ENCODE assay signal across 29 mouse cellular contexts in the genomic region with DNA sequence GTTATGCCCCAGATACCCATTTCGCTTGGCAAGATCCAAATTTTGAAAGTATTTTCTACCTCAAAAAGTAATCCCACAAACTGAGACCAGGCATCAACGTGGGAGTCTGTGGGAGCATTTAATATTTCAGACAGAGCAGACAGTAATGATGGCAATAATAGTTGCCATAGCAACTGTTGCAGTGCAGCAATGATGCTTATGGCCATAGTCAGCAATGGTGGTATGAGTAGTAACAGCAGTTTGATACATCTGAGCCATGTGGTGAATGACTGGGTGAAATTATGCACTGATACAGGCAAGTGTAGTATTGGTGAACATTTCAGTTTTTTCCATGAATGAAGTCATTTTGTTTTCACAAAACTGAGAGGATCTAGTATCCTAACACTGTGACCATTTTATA.
DNase-seq lines count a peak whose midpoint lies in the region; ATAC-seq and TF ChIP-seq lines count a peak whose summit lies in the region.
"Had no signal": no experiment of that assay in that cellular context is flagged by ENCODE, and none has a peak within 500 bp of the region (broad histone marks: within the 10 kb centered on the region; RNA-seq: fewer than 3 reads in every experiment).

No protein-coding gene starts in this region.

- H3K9me3 ChIP-seq in forebrain, embryonic 16.5 days (ENCODE audit: control insufficient read depth, low read length), result no peaks in the 10 kb centered on the region
- no peaks in the 10 kb centered on the region for H3K9me3 ChIP-seq in forebrain, embryonic 14.5 days (replicated peaks; ENCODE audit: control insufficient read depth, low read length)
- H3K9me3 ChIP-seq in hindbrain, embryonic 15.5 days, result no peaks in the 10 kb centered on the region
- H3K9me3 ChIP-seq in hindbrain, embryonic 12.5 days (replicated peaks), result no peaks in the 10 kb centered on the region
- no peaks in the 10 kb centered on the region for H3K9me3 ChIP-seq in hindbrain, postnatal 0 days (ENCODE audit: low read length)
- H3K9me3 ChIP-seq in hindbrain, embryonic 11.5 days (ENCODE audit: control insufficient read depth, low read length), result no peaks in the 10 kb centered on the region
- no peaks in the 10 kb centered on the region for H3K9me3 ChIP-seq in neural tube, embryonic 15.5 days (replicated peaks)
- H3K9me3 ChIP-seq: embryonic facial prominence, embryonic 15.5 days; forebrain, embryonic 10.5 days; forebrain, embryonic 12.5 days; G1E had no signal

- WGBS in forebrain, embryonic 16.5 days, result 82% methylated on average over 2 of the region's 2 CpGs
- WGBS in forebrain, embryonic 14.5 days, result 89% methylated on average over 2 of the region's 2 CpGs
- 73% methylated on average over 2 of the region's 2 CpGs for WGBS in hindbrain, embryonic 15.5 days
- 87% methylated on average over 2 of the region's 2 CpGs for WGBS in hindbrain, embryonic 12.5 days
- whole genome bisulfite sequencing in hindbrain, postnatal 0 days, result 76% methylated on average over 2 of the region's 2 CpGs
- WGBS in hindbrain, embryonic 11.5 days, result 88% methylated on average over 2 of the region's 2 CpGs
- WGBS in neural tube, embryonic 15.5 days, result 72% methylated on average over 2 of the region's 2 CpGs

- no peak overlapping the region for H3K4me2 ChIP-seq in forebrain, embryonic 16.5 days (ENCODE audit: low read length)
- H3K4me2 ChIP-seq in forebrain, embryonic 14.5 days (ENCODE audit: low read length), result no peak overlapping the region
- H3K4me2 ChIP-seq in hindbrain, embryonic 15.5 days, result no peak overlapping the region
- H3K4me2 ChIP-seq in hindbrain, embryonic 12.5 days (replicated peaks), result no peak overlapping the region
- H3K4me2 ChIP-seq in hindbrain, postnatal 0 days (ENCODE audit: low read depth, low read length), result no peak overlapping the region
- H3K4me2 ChIP-seq in hindbrain, embryonic 11.5 days (replicated peaks; ENCODE audit: low read depth, low read length), result no peak overlapping the region
- no peak overlapping the region for H3K4me2 ChIP-seq in neural tube, embryonic 15.5 days
- H3K4me2 ChIP-seq: embryonic facial prominence, embryonic 13.5 days; embryonic facial prominence, embryonic 15.5 days; forebrain, embryonic 12.5 days had no signal

- no peak overlapping the region for H3K27ac ChIP-seq in forebrain, embryonic 16.5 days (ENCODE audit: low read length)
- H3K27ac ChIP-seq in forebrain, embryonic 14.5 days (ENCODE audit: low read depth, low read length), result no peak overlapping the region
- H3K27ac ChIP-seq in hindbrain, embryonic 15.5 days (replicated peaks), result no peak overlapping the region
- H3K27ac ChIP-seq in hindbrain, embryonic 12.5 days, result no peak overlapping the region
- H3K27ac ChIP-seq in hindbrain, postnatal 0 days, result no peak overlapping the region
- no peak overlapping the region for H3K27ac ChIP-seq in hindbrain, embryonic 11.5 days (ENCODE audit: low read depth, low read length)
- H3K27ac ChIP-seq in neural tube, embryonic 15.5 days (replicated peaks), result no peak overlapping the region
- H3K27ac ChIP-seq: embryonic facial prominence, embryonic 13.5 days; embryonic facial prominence, embryonic 15.5 days; forebrain, embryonic 10.5 days; forebrain, embryonic 12.5 days had no signal

- no peaks in the 10 kb centered on the region for H3K36me3 ChIP-seq in forebrain, embryonic 16.5 days (ENCODE audit: control insufficient read depth, insufficient read depth)
- H3K36me3 ChIP-seq in forebrain, embryonic 14.5 days (ENCODE audit: control insufficient read depth, insufficient read depth, low read length), result no peaks in the 10 kb centered on the region
- no peaks in the 10 kb centered on the region for H3K36me3 ChIP-seq in hindbrain, embryonic 15.5 days
- no peaks in the 10 kb centered on the region for H3K36me3 ChIP-seq in hindbrain, embryonic 12.5 days
- H3K36me3 ChIP-seq in hindbrain, postnatal 0 days (ENCODE audit: insufficient read depth, low read length), result no peaks in the 10 kb centered on the region
- no peaks in the 10 kb centered on the region for H3K36me3 ChIP-seq in hindbrain, embryonic 11.5 days (ENCODE audit: control insufficient read depth, insufficient read depth, low read length)
- no peaks in the 10 kb centered on the region for H3K36me3 ChIP-seq in neural tube, embryonic 15.5 days
- H3K36me3 ChIP-seq: embryonic facial prominence, embryonic 13.5 days; embryonic facial prominence, embryonic 15.5 days; forebrain, embryonic 10.5 days; forebrain, embryonic 12.5 days; G1E had no signal

- TF ChIP-seq CTCF in hindbrain, postnatal 0 days (IDR thresholded peaks at IDR 0.05; ENCODE audit: low read depth), result no peak

- no peak overlapping the region for H3K4me3 ChIP-seq in forebrain, embryonic 16.5 days (replicated peaks; ENCODE audit: low read length)
- no peak overlapping the region for H3K4me3 ChIP-seq in forebrain, embryonic 14.5 days (ENCODE audit: low read depth, low read length)
- H3K4me3 ChIP-seq in hindbrain, embryonic 15.5 days, result no peak overlapping the region
- no peak overlapping the region for H3K4me3 ChIP-seq in hindbrain, embryonic 12.5 days
- no peak overlapping the region for H3K4me3 ChIP-seq in hindbrain, postnatal 0 days (ENCODE audit: low read length)
- no peak overlapping the region for H3K4me3 ChIP-seq in hindbrain, embryonic 11.5 days (ENCODE audit: low read depth, low read length)
- no peak overlapping the region for H3K4me3 ChIP-seq in neural tube, embryonic 15.5 days (replicated peaks)
- H3K4me3 ChIP-seq: embryonic facial prominence, embryonic 13.5 days; embryonic facial prominence, embryonic 15.5 days; erythroblast, embryonic 14.5 days; forebrain, embryonic 10.5 days; forebrain, embryonic 12.5 days had no signal

- ATAC-seq in forebrain, embryonic 16.5 days, result peak; percentile 55; the same call in 1 of the 2 replicates
- ATAC-seq in forebrain, embryonic 14.5 days, result no peak
- peak; percentile 66; the same call in 1 of the 2 replicates for ATAC-seq in hindbrain, embryonic 15.5 days (ENCODE audit: low FRiP score, low read depth)
- no peak for ATAC-seq in hindbrain, embryonic 12.5 days (ENCODE audit: low FRiP score)
- ATAC-seq in hindbrain, postnatal 0 days, result no peak
- ATAC-seq in hindbrain, embryonic 11.5 days (ENCODE audit: low FRiP score), result no peak
- ATAC-seq in neural tube, embryonic 15.5 days (ENCODE audit: low FRiP score), result peak; percentile 57; the same call in 1 of the 2 replicates
- ATAC-seq: activated CD4-positive, CD25-positive, alpha-beta regulatory T cell, adult 4 months; CD4-positive, CD25-positive, alpha-beta regulatory T cell, adult 4 months; Patski had no signal

- H3K9ac ChIP-seq in forebrain, embryonic 16.5 days (replicated peaks; ENCODE audit: low read depth, low read length), result no peak overlapping the region
- H3K9ac ChIP-seq in forebrain, embryonic 14.5 days (ENCODE audit: low read length), result no peak overlapping the region
- no peak overlapping the region for H3K9ac ChIP-seq in hindbrain, embryonic 15.5 days
- no peak overlapping the region for H3K9ac ChIP-seq in hindbrain, embryonic 12.5 days
- H3K9ac ChIP-seq in hindbrain, postnatal 0 days (replicated peaks; ENCODE audit: low read length), result no peak overlapping the region
- H3K9ac ChIP-seq in hindbrain, embryonic 11.5 days (ENCODE audit: low read depth, low read length), result no peak overlapping the region
- H3K9ac ChIP-seq in neural tube, embryonic 15.5 days (replicated peaks), result no peak overlapping the region
- H3K9ac ChIP-seq: embryonic facial prominence, embryonic 13.5 days; embryonic facial prominence, embryonic 15.5 days; forebrain, embryonic 12.5 days had no signal

- no peak for DNase-seq in forebrain, embryonic 14.5 days (ENCODE audit: low spot score)
- peak; percentile 40 for DNase-seq in hindbrain, postnatal 0 days (ENCODE audit: low spot score)
- DNase-seq in hindbrain, embryonic 11.5 days (ENCODE audit: low spot score), result no peak
- DNase-seq in neural tube, embryonic 10.5 days (ENCODE audit: extremely low spot score, low spot score), result no peak
- DNase-seq: adrenal gland, adult 8-10 months; adrenal gland, postnatal 14 days; adrenal gland, postnatal 36 days; B cell, adult 2 months; cerebellum, adult 11 months; cerebellum, adult 18-20 months; cerebellum, adult 8-10 months; cerebellum, adult 9-11 months; cerebellum, postnatal 14 days; cerebellum, postnatal 36 days; embryo, embryonic 11 days had no signal

- H3K4me1 ChIP-seq in forebrain, embryonic 16.5 days (replicated peaks; ENCODE audit: control insufficient read depth, insufficient read depth, low read length), result no peaks in the 10 kb centered on the region
- no peaks in the 10 kb centered on the region for H3K4me1 ChIP-seq in forebrain, embryonic 14.5 days (ENCODE audit: control insufficient read depth, insufficient read depth, low read length)
- no peaks in the 10 kb centered on the region for H3K4me1 ChIP-seq in hindbrain, embryonic 15.5 days (replicated peaks)
- no peaks in the 10 kb centered on the region for H3K4me1 ChIP-seq in hindbrain, embryonic 12.5 days
- H3K4me1 ChIP-seq in hindbrain, postnatal 0 days (ENCODE audit: insufficient read depth, low read length), result no peaks in the 10 kb centered on the region
- H3K4me1 ChIP-seq in hindbrain, embryonic 11.5 days (replicated peaks; ENCODE audit: control insufficient read depth, insufficient read depth, low read length), result no peaks in the 10 kb centered on the region
- no peaks in the 10 kb centered on the region for H3K4me1 ChIP-seq in neural tube, embryonic 15.5 days
- H3K4me1 ChIP-seq: embryonic facial prominence, embryonic 13.5 days; embryonic facial prominence, embryonic 15.5 days; forebrain, embryonic 10.5 days; forebrain, embryonic 12.5 days had no signal

- H3K27me3 ChIP-seq in forebrain, embryonic 16.5 days (replicated peaks; ENCODE audit: control insufficient read depth, insufficient read depth, low read length), result no peaks in the 10 kb centered on the region
- no peaks in the 10 kb centered on the region for H3K27me3 ChIP-seq in forebrain, embryonic 14.5 days (replicated peaks; ENCODE audit: control insufficient read depth, insufficient read depth, low read length)
- no peaks in the 10 kb centered on the region for H3K27me3 ChIP-seq in hindbrain, embryonic 15.5 days
- H3K27me3 ChIP-seq in hindbrain, embryonic 12.5 days, result no peaks in the 10 kb centered on the region
- H3K27me3 ChIP-seq in hindbrain, postnatal 0 days (ENCODE audit: insufficient read depth, low read length), result no peaks in the 10 kb centered on the region
- no peaks in the 10 kb centered on the region for H3K27me3 ChIP-seq in hindbrain, embryonic 11.5 days (ENCODE audit: control insufficient read depth, insufficient read depth, low read length)
- no peaks in the 10 kb centered on the region for H3K27me3 ChIP-seq in neural tube, embryonic 15.5 days (replicated peaks)
- H3K27me3 ChIP-seq: CH12.LX; embryonic facial prominence, embryonic 13.5 days; embryonic facial prominence, embryonic 15.5 days; forebrain, embryonic 12.5 days; Patski had no signal

Comparison
In these comparisons a context has a peak if more than half of its experiments do, and no peak if none do; other contexts are left out.
1. ATAC-seq: peak in forebrain, embryonic 16.5 days (single experiment), hindbrain, embryonic 15.5 days (single experiment) and neural tube, embryonic 15.5 days (single experiment); none in forebrain, embryonic 14.5 days (single experiment), hindbrain, embryonic 12.5 days (single experiment), hindbrain, postnatal 0 days (single experiment) and hindbrain, embryonic 11.5 days (single experiment).